Mouse (Mus musculus) C2C12 (cell line): Measurements from ENCODE around the gene Ikzf3. TPM values are rescaled to one million over a fixed set of nuclear protein-coding genes. Genes with fewer than 3 reads are reported as not detected.

Experiments
- H3K27me3 ChIP-seq: one replicate; pipeline ENCODE4 v1.6.1; 2011; ENCODE audit not compliant: control insufficient read depth, insufficient read depth, insufficient read length
- H3K36me3 ChIP-seq: one replicate; pipeline ENCODE4 v1.6.1; 2011; ENCODE audit not compliant: control insufficient read depth, insufficient read depth
- H3K4me3 ChIP-seq: one replicate; pipeline ENCODE4 v1.5.1; 2011; ENCODE audit warnings: mild to moderate bottlenecking, control low read depth; ENCODE audit not compliant: poor library complexity, insufficient read depth, severe bottlenecking
- H3K79me2 ChIP-seq: one replicate; pipeline ENCODE4 v1.6.1; 2011; ENCODE audit not compliant: control insufficient read depth, insufficient read depth
- H3K79me3 ChIP-seq: one replicate; pipeline ENCODE4 v1.6.1; 2011; ENCODE audit warnings: low read depth, control low read depth
- H3ac ChIP-seq: one replicate; pipeline ENCODE3; 2011; ENCODE audit warnings: low read depth; ENCODE audit not compliant: control insufficient read depth, insufficient read length
- CEBPB ChIP-seq: IDR thresholded peaks from one replicate; pipeline ENCODE4 v1.6.1; 2011; ENCODE audit warnings: low read depth, mild to moderate bottlenecking, control low read depth, moderate library complexity
- CTCF ChIP-seq: IDR thresholded peaks from one replicate; pipeline ENCODE4 v1.5.1; 2011; ENCODE audit not compliant: control insufficient read depth, insufficient read depth, insufficient read length
- FOSL1 ChIP-seq: IDR thresholded peaks from one replicate; pipeline ENCODE4 v1.8.0; 2011; ENCODE audit warnings: mild to moderate bottlenecking, low read length; ENCODE audit not compliant: poor library complexity, insufficient read depth, severe bottlenecking
- MAX ChIP-seq: IDR thresholded peaks from one replicate; pipeline ENCODE4 v1.6.1; 2011; ENCODE audit warnings: mild to moderate bottlenecking, control low read depth
- MYOD1 ChIP-seq: IDR thresholded peaks from one replicate; pipeline ENCODE4 v1.6.1; 2011; ENCODE audit warnings: low read depth; ENCODE audit not compliant: control insufficient read depth, insufficient read length
- MYOG ChIP-seq: IDR thresholded peaks from one replicate; pipeline ENCODE4 v1.6.1; 2011; ENCODE audit not compliant: control insufficient read depth, insufficient read length; ENCODE audit errors: extremely low read depth
- USF1 ChIP-seq: IDR thresholded peaks from one replicate; pipeline ENCODE4 v1.6.1; 2011; ENCODE audit warnings: low read depth, mild to moderate bottlenecking, control low read depth, moderate library complexity
- polyA plus RNA-seq: library from polyadenylated mRNA; unstranded; fragments of >200 nt; fragmentation: generic; extraction: Trizol; gene quantifications from one replicate; pipeline ENCODE4 v1.2.1, GENCODE M21; 2012; ENCODE audit warnings: missing spikeins

Ikzf3 gene
- polyA plus RNA-seq, 1 experiment = not detected

- H3K79me3 ChIP-seq = no peaks in the 10 kb centered on the region
- no peaks in the 10 kb centered on the region for H3K36me3 ChIP-seq
- TF ChIP-seq CTCF = no peak
- TF ChIP-seq FOSL1 = no peak
- TF ChIP-seq MYOD1 = no peak
- no peak for TF ChIP-seq MYOG
- no peak for TF ChIP-seq MAX
- TF ChIP-seq USF1 = no peak
- TF ChIP-seq CEBPB = no peak
- H3K79me2 ChIP-seq = no peaks in the 10 kb centered on the region
- H3K27me3 ChIP-seq = peaks cover 37% of the 10 kb centered on the region
- no peak overlapping the region for H3ac ChIP-seq
- no peak overlapping the region for H3K4me3 ChIP-seq
Measured at GRCm38 (mm10) chr11:98443688-98444087, 102.1 kb downstream of the Ikzf3 start.

GRCm38 (mm10) chr11:98438331-98439158 is 107.3 kb downstream of the Ikzf3 start, which contains the start of gene Mien1:
TSS of gene Mien1 (minus strand) at chr11:98438991.
- Histone ChIP-seq H3ac (peak within 1 kb of the TSS; percentile 61), H3K79me2 (no peaks in the 10 kb centered on the region), H3K36me3 (peaks cover 22% of the 10 kb centered on the region), H3K4me3 (peak within 1 kb of the TSS; percentile 56), H3K79me3 (no peaks in the 10 kb centered on the region), H3K27me3 (no peaks in the 10 kb centered on the region)
- TF ChIP-seq CTCF = peak; percentile 96
- TF ChIP-seq MYOG = no peak
- peak; percentile 99 for TF ChIP-seq USF1
- no peak for TF ChIP-seq FOSL1
- TF ChIP-seq MAX = peak; percentile 80
- no peak for TF ChIP-seq MYOD1

GRCm38 (mm10) chr11:98437441-98437840 is 108.4 kb downstream of the Ikzf3 start:
- TF ChIP-seq MYOD1 = no peak
- TF ChIP-seq CTCF = no peak
- no peak for TF ChIP-seq USF1
- no peak for TF ChIP-seq FOSL1
- TF ChIP-seq CEBPB = no peak
- TF ChIP-seq MYOG = no peak
- TF ChIP-seq MAX = no peak
- H3K27me3 ChIP-seq = no peaks in the 10 kb centered on the region
- no peak overlapping the region for H3ac ChIP-seq
- no peak overlapping the region for H3K4me3 ChIP-seq
- H3K36me3 ChIP-seq = peaks cover 29% of the 10 kb centered on the region
- H3K79me2 ChIP-seq = no peaks in the 10 kb centered on the region
- no peaks in the 10 kb centered on the region for H3K79me3 ChIP-seq

- TF ChIP-seq CEBPB (no peak), MYOG (no peak), MYOD1 (no peak), CTCF (no peak), USF1 (no peak), MAX (no peak), FOSL1 (no peak)
Measured at GRCm38 (mm10) chr11:98435723-98436122, 110.1 kb downstream of the Ikzf3 start.

GRCm38 (mm10) chr11:98431743-98432502 is 113.9 kb downstream of the Ikzf3 start:
- no peak overlapping the region for H3ac ChIP-seq
- no peaks in the 10 kb centered on the region for H3K79me2 ChIP-seq
- H3K36me3 ChIP-seq = peaks cover 57% of the 10 kb centered on the region
- TF ChIP-seq MAX (no peak), USF1 (no peak), FOSL1 (no peak), MYOG (no peak), CEBPB (no peak), CTCF (no peak), MYOD1 (no peak)
- no peak overlapping the region for H3K4me3 ChIP-seq
- no peaks in the 10 kb centered on the region for H3K79me3 ChIP-seq
- H3K27me3 ChIP-seq = no peaks in the 10 kb centered on the region

More at GRCm38 (mm10) chr11:98435723-98436122, 110.1 kb downstream of the Ikzf3 start:
- Histone ChIP-seq H3K79me2 (no peaks in the 10 kb centered on the region), H3ac (no peak overlapping the region), H3K36me3 (peaks cover 33% of the 10 kb centered on the region), H3K79me3 (no peaks in the 10 kb centered on the region), H3K4me3 (no peak overlapping the region), H3K27me3 (no peaks in the 10 kb centered on the region)
